Mouse (Mus musculus) right cerebral cortex, adult 2 months (tissue): ENCODE measurements around the gene Krt82.
"Not testable (repeated sequence)": the region's sequence is repeated elsewhere in the genome, so short reads cannot be mapped to it uniquely, and the experiment has no call there.

ENCODE experiments used
- DNase-seq, 2 experiments: peaks; one replicate each; pipeline ENCODE4 v3.0.0; 2021 to 2022; ENCODE audit warnings: low spot score in 2 of 2

Krt82 gene

DNA sequence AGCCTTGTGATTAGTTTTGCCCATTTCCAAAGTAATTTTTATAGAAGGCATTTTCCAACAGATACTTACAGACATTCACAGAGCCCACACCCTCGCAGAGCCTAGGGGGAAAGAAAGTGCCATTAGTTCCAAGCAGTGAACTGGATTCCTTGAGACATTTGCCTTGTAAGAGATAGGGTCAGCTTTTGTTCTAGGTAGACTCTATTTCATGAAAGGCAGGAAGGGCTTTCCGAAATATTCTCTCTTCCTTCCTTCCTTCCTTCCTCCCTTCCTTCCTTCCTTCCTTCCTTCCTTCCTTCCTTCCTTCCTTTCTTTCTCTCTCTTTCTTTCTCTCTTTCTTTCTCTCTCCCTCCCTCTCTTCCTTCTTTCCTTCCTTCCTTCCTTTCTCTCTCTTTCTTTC lies 33.3 kb downstream of the Krt82 start, which contains the start of gene Gm49425:
Gm49425 (minus strand) TSS at position 101 of the 400 bp plus-strand sequence.
- DNase-seq: not testable (repeated sequence)

DNA sequence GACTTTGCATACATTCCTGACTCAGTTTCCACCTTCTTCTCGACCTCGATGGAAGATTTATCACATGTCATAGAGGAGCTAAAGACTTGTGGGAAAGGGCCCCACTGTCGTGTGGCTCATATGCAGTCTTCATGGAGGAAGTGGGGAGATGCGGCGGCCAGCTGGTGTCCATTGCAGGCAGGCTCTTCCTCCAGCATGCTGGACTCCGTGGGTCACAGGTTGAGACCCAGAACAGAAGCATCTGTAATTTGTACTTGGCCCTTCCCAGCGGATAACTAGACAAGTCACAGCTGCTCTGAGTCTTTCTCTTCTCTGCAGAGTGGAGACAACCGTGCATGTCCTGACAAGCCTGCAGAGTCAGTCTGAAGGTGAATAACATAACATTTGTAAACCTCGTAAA lies 42.2 kb downstream of the Krt82 start:
- DNase-seq: no peak

DNA sequence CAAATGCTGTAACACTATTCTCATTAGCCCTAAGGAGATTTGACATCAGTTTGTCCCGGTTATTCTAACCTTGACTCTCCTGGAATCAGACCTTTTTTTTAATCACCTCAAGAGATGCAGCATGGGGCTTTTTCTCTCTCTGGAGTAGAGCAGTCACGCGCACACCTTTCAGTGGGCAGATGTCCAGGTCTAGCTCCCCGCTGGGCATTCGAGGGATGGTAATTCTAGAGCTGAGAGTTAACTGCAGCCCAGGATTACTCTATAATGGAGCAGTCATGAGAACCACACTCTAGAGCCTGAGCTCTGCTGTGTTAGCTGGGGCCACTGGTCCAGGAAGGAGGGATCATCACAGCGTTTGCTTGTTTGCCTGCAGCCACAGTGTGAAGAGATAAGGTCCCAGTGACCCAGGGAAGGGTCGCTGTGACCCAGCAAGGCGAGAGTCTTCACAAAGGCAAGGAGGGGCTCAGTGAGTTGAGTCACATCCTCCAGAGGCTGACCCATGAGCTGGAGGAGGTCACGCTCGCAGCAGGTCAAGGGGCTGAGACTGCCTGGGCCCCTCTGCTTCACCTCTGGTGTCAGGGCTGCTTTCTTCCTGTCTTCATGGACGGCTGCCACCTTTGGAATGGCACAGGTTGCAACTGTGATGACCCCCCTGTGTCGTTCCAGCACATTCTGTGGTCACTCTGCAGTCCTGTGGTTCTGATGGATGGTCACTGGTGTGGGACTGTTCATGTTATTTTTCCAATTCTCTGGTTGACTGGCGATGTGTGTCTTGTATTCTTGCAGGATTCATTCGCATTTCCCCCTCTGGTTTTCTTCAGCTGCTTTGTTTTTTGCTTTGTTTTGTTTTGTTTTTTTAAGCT lies 43.3 kb downstream of the Krt82 start:
- DNase-seq: no peak

DNA sequence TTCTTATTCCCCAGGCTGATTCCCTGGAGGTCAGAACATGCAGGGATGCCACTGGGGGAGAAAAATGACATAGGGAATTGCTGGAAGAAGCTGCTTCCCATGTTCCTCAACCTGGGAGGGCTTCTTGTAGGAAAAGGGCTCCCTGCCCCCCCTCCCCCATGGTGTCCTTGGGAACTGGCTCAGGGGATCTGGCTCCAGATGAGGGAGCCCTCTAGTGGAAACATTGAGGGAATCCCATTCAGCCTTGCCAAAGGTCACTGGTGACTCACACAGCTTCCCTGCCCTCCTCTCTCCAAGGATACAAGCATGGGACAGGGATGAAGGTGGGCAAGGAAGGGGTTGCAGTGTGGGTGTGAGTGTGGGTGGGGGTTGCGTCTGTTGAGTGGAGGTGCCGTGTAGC lies 53.3 kb downstream of the Krt82 start:
- DNase-seq: peak in 1 of 2 experiments; percentile 23

DNA sequence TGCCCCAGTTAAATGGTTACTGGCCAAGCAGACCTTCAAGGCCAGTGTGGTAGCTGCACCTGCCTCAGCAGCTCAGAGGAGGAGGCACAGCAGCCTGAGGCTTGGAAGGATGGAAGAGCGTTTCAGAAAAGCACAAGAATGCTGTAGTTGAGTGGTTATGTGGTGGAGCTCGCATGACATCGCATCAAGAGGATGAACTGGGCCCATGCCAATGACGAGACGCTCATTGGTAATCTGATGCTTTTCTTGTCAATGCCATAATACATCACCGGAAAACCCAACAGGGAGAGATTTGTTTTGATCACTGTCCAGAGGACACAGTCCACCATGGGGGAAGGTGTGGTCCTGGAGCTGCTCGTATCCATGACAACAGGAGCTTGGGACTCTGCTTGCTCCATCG lies 55.2 kb downstream of the Krt82 start:
- DNase-seq: no peak

DNA sequence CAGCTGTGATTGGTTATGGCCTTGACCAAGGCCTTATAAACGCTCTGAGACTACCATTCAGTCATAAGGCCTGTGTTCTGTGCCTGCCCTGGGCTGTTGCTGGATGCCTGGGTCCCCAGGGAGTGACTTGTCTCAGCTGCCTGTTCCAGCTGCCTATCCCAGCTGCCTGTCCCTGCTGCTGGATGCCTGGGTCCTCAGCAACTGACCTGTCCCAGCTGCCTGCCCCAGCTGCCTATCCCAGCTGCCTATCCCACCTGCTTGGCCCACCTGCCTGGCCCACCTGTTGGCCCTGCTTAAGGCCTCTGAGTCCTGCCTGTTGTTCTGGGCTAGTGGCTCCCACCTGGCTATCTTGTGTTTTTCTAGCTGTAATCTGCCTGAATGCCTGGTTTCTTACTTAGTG lies 56.3 kb downstream of the Krt82 start:
- no peak for DNase-seq

DNA sequence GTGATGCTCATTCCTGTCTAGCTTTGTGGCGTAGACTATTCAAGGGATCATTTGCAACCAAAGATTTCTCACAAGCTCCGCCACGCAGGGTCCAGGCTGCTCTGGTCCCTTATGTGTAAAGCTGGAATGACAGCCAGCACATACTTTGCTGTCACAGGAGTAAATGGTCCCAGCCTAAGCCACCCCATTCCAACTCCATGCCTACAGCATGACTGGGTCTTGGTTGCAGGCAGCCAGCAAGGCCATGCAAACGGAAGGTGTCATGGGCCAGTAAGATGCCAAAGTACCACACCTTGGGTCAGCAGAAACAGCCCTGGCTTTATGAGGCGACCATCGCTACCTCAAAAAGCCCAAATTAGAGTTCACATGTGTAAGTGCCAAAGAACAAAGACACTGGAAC lies 56.8 kb downstream of the Krt82 start:
- DNase-seq: no peak

DNA sequence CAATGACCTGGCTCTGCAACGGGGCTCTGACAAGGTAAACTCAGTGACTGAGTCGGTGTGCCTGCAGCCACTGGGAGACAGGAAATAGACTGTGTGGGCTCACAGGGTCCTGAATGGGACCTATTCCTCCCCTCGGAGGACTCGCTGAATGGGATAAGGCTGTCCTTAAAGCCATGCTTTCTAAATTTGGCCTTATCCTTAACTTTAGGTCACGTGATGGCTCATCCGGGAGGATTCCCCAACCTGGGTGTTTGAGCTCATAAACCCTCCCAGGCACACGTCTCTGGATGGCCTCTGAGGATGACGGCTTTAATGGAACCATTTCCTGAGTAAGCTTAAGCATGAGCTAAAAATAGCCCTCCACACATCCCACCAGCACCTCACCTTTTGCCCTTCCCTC lies 57.7 kb downstream of the Krt82 start:
- DNase-seq: no peak

DNA sequence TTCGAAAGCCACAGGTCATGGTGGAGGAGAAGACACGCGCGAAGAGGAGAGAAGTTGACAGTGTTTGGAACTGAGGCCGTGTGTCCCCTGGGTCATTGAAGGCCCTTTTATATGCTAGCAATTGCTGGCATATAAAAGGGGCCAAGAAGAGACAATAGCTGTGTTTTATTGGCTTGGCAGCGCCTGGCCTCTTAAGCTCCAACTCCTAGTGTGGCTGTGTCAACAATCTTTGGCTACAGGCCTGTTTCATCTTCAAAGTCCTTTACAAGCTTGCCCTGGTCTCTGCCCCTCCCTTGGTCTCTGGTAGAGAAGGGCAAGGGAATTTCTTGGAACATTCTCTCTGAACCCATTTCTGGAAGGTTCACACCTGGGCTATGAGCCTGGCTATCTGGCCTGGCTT lies 59.0 kb downstream of the Krt82 start, which contains the start of gene Krt83:
Krt83 (minus strand) TSS at position 82 of the 400 bp plus-strand sequence.
- DNase-seq: no peak
